Mouse (Mus musculus) gastrocnemius, postnatal 4 days (tissue): Measurements from ENCODE around the gene Clec4g. TPM values are rescaled to one million over a fixed set of nuclear protein-coding genes. Genes with fewer than 3 reads are reported as not detected.
A peak's percentile ranks its signal among the peaks of the same experiment; 100 is the strongest.
"Not testable (repeated sequence)": the region's sequence is repeated elsewhere in the genome, so short reads cannot be mapped to it uniquely, and the experiment has no call there.

Experiments
- DNase-seq, 2 experiments: peaks; one replicate each; pipeline ENCODE4 v3.0.0; 2021 to 2022; ENCODE audit warnings: low spot score in 2 of 2, mixed read lengths in 2 of 2
- long read RNA-seq, 2 experiments: library from polyadenylated mRNA; stranded (forward); transcript quantifications; one replicate each; pipeline ENCODE4 v2.0.0; 2021
- total RNA-seq, 2 experiments: library from RNA; stranded (reverse); gene quantifications; 2 replicates each; pipeline ENCODE4 v1.2.3; 2021

Clec4g gene
- under 1 TPM in 1 of 2 experiments, not detected in 1; 0.21 TPM for total RNA-seq
- long read RNA-seq, experiment 1, result 0 reads
- long read RNA-seq, experiment 2, result 0 reads

DNA sequence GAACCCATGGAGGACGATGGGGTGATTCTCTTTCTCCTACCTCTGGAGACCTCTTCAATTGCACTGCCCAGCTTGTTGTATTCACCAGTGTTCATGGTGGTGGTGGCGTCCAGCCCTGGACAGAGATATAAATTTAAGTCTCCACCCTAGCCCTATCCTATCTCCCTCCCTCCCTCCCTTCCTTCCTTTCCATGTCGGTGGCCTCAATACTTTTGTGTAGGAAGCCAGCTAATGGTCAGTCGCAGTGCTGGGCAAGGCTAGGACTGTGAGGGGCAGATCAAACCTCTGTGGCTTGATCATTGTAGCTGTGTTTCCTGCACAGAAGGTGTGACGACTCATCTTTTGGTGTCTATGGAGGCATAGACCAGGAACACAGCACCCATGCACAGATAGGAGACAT lies at the start of gene Clec4g:
TSS of gene Clec4g (minus strand) at position 101 of the 400 bp plus-strand sequence.
- no peak for DNase-seq

DNA sequence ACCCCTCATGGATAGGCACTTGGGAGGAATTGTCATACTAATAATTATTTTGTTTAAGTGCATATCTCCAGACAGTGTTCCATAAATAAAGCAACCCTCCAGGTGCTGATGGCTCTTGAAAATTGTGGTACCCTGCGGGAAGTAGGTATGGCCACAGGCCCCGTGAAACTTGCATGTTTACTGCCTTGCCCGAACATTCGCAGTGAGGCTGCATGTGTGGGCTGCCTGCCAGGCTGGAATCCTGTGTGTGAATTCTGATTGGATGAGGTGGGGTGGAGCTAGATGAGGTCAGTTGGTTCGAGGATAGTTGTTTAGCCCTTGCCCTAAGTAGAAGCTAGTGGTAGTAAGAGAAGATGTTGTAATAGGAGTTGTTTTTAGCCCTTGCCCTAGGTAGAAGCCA lies 48.2 kb upstream of the Clec4g start:
- not testable (repeated sequence) for DNase-seq

DNA sequence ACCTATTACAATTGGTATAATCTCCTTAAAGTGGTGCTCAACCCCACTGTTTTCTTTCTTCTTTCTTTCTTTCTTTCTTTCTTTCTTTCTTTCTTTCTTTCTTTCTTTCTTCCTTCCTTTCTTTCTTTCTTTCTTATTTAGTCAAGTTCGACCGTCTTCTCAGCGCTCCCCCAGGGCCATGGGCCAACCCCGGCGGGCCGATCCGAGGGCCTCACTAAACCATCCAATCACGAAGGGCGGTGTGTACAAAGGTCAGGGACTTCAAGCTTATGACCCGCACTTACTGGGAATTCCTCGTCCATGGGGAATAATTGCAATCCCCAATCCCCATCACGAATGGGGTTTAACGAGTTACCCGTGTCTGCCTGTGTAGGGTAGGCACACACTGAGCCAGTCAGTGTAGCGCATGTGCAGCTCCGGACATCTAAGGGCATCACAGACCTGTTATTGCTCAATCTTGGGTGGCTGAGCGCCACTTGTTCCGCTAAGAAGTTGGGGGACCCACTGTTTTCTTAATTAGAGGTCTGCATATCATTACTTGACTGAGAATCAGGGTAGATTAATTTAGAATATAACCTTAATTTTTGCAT lies 33.9 kb upstream of the Clec4g start:
- peak; percentile 78 to 92 for DNase-seq

DNA sequence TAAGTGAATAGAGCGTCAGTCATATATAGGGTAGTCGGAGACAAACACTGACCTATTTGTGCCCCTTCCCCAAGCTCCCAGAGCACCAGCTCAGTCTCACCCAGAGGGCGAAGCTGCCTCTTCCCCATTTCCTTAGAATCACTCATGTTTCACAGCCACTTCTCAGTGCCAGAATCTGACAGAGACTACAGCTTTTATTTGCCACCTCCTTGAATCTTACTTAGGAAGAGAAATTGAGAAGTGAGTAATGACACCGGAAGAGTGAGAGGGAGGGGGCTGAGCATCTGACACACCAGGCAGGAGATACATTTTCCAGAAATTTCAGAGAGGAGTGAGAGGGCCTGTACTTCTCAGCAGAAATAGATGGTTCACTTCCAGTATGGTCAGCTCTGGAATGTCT lies 28.3 kb upstream of the Clec4g start, which contains the start of gene Cd209a:
TSS of gene Cd209a (minus strand) at position 224 of the 400 bp plus-strand sequence.
- DNase-seq, result no peak

DNA sequence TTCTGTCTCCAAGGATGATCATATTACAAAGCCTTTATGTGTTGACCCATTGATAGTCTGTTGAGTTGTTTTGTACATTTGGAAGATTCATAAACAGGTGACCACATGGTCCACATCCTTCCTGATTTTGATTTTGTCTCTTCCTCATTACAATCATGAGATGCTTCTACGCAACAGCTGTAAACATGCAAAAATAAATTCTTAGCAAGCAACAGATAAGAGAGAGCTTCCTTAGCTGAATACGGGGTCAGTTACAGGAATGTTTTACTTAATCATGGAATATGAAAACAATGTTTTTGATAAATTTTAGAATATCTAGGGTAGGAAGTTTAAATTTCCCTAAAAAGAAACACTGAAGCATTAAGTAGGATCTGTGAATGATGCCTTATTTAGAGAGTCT lies 16.5 kb upstream of the Clec4g start:
- no peak for DNase-seq

DNA sequence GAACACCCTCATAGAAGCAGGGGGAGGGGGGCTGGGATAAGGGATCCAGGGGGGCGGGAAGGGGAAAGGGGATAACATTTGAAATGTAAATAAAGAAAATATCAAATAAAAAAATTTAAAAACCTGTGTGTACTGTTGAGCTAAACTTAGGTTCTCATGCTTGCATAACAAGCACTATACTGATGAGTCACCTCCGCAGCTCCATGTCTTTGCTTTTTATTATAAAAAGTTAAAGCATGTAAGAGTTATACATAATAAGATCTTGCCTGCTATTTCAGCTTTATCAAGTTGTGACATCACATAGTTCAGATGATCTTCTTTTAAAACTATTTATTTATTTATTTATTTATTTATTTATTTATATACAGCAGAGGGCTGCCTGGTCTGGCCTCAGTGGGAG lies 15.1 kb upstream of the Clec4g start:
- DNase-seq, result no peak

DNA sequence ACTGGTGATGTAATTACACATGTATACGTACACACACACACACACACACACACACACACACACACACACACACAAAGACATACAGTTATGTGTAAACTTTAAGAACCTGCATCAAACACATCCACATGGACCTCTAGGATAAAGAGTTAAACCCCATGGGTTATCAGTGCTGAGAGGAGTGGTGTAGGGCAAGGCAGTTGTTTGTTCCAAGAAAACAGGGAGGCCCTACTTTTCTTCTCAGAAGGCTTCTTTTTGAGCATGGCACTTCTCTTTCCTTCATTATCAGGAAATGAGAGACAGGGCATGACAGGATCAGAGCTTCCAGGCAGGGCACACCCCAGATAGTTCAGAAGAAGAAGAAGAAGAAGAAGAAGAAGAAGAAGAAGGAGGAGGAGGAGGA lies 13.6 kb upstream of the Clec4g start:
- no peak for DNase-seq

DNA sequence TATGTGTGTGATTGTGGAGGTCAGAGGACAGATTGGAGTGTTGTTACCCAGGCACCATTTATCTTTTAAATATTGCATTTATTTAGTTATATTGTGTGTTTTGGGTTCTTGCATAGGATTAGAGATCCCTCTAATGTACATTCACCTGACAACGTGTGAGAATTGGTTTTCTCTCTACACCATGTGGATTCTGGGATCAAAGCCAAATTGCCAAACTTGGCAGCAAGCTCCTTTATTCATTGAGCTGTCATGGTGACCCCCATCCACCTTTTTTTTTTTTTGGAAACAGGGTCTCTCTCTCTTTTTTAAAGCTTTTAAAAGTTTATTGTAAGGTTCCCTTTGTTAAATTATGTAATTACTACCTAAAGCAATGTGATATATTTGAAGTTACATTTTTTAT lies 590 bp upstream of the Clec4g start:
- no peak for DNase-seq

DNA sequence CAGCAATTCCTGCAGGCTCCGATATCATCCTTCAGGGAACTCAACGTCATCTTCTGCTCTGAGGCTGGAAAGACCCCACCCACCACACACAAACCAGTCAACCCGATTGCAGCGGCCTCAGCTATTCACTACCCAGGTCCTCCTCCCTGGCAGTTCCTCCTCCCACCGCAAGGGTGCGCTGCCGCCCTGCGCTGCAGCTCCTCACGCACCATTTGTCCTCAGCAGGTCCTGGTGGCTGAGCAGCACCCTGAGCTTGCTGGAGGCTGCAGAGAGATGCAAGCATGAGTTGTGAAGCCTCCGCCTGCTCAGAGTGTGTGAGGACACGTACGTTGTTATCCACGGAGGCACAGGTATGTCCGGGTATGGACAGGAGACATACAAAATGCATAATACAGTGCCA lies 1.9 kb downstream of the Clec4g start:
- DNase-seq, result peak; percentile 50

DNA sequence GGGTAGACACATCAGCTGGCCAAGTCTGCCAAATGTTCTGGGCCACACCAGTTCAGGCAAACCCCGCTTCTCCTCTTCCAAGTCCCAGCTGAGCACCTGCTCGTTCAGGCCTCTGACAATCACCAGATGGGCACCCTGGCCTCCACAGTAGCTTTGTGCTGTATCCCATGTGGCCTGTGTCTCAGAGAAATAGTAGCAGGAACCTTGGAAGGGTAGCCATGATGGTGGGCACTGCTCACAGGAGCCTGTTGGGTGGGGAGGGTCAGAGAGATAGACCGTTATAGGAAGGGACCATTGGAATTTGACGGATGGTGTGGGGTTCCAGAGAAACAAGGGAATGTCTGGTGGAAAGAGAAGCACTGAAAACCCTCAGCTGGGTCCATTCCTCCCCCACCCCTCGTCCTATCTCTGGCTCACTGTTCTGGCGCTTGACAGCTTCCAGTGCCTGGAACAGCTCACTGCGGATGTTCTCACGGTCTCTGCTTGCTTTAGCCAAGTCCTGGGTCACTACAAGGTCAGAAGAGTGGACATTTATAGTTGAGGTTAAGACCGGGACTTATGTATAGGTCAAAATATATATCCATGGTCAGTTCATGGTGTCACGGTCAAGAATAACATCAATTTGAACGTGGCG lies 3.0 kb downstream of the Clec4g start:
- DNase-seq, result no peak

DNA sequence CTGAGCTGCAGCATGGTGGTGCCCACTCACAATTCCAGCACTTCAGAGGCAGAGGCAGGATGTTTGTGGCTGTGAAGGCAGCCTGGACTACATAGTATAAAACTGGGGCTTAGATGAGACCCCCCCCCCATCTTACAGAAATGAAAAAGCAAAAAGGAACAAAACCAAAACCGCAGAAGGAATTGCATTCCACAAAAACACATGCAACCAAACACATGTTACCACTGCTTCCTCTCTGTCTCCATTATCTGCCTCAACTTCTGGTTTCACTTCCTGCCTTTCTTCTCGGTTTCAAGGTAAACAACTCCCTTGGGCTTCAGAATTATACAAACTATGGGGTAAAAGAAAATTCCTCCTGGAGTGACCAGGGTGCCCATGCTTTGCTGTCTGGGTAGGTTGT lies 8.8 kb downstream of the Clec4g start:
- DNase-seq, result no peak

DNA sequence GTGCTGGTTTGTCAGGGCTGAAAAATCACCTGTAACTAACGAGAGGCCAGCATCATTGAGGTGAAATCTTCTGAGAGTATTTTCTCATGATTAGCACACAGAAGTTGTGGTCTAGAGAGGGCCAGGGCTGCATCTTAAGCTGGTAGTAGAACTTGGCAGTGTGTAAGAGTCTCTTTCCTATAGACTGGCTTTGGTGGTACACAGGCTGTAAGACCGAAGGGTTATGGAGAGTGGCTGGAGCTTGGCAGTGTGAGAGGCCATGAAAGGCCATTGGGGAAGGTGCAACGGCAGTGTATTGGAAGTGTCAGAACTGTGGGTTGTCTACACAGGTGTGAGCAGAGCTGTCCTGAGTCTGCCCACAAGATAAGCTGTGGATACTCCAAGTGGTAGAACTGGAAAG lies 10.1 kb downstream of the Clec4g start:
- DNase-seq, result no peak

DNA sequence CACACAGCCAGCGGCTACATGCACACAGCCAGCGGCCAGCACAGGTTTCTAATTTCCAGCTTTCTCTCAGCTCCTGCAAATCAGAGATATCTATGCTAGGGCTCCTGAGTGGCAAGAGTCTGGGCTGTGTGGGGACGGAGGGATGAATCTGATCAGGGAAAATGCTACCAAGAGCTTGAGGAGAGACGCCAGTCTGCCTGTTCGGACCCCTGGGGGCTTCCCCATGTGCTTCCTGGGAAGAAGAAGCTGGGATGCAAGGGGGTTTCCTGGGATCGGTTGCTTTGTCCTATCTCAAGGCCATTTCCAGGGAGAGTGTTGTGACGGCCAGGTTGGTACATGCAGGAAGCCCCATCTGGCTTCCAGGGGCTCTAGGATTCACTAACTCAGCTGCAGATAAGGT lies 12.8 kb downstream of the Clec4g start:
- no peak for DNase-seq

DNA sequence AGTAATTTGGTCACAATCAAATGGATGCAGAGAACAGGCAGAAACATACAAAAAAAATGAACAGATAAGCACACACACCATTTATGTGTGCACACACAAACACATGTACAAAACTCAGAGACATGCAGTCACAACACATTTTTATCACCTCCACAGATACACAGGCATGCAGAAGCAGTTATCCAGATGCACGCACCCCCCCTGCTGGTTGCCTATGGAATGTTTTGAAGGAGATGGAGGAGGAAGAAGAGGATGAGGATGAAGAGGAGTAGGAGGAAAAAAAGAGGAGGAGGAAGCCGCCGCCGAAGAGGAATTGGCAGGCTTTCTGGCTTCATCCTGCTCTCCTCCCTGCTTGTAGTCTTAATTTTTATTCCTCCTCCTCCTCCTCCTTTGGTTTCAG lies 14.7 kb downstream of the Clec4g start:
- DNase-seq, result no peak

DNA sequence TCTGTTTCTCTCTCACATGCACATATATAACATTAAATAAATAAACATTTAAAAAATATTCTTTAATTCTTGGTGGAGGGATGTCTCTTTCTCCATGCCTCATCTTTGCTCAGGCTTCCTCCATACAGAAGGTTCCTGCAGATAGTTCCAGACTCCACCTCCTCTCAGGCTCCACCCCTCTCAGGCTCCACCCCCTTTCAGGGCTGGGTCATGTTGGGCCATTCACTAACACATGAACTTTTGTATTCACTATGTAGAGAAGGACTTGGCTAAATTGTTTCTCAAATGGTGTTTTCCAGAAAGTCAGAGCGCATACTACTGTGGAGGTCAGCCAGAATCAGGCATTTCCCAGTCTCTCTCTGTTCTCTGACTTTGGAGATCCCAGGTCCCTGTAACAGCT lies 19.0 kb downstream of the Clec4g start:
- DNase-seq, result no peak

DNA sequence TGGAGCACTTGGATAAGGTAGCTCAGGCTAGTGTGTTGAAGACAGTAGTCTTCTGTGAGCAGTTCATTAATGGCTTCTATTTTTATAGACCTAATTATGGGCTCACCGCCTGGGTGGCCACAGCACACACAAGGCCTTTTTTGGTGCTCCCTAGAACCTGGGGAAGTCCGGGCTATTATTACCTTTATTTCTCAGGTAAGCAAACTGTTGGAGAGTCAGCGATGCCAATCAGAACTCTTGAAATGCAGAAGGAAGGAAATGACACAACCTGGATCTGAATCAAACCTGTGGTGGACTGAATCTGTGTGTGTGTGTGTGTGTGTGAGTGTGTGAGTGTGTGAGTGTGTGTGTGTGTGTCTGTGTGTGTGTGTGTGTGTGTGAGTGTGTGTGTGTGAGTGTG lies 26.3 kb downstream of the Clec4g start, which contains the start of gene Fcer2a:
TSS of gene Fcer2a (minus strand) at position 55 of the 400 bp plus-strand sequence.
- no peak for DNase-seq

DNA sequence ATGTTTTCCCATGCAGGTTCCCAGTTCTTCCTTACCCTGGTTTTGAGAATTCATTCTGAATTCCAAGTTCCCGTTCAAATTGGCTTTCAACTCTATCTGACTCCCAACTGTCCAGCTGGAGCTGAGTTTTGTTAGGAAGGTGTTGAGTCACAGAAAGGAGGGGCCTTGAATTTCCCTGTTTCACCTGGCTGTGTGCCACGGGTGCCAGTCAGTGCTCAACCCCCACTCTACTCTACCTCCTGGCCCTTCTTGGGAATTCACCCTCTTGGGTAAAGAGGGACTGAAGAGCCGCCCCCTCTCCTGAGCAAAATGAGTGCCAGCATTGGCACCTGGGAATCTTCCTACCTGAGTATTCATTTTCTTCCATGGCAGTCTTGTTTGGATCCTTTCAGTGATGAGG lies 29.7 kb downstream of the Clec4g start:
- DNase-seq, result no peak

DNA sequence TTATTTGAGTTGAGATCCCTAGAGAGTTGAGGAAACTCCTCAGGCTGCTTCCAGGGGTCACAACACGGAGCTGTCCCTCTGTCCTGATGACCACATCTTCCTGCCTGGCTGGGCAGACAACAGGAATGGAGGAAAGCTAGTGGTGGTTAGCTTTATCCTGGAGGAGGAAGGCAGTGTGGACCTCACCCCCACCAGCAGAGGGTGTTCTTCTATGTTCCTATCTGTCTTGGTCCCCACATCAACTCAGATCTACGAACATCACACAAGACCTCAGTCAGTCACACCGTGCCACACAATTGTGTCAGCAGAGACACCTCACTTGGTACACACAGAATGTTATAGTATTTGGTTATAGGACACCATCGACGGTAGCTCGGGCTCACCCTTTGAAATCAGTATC lies 32.9 kb downstream of the Clec4g start:
- no peak for DNase-seq

DNA sequence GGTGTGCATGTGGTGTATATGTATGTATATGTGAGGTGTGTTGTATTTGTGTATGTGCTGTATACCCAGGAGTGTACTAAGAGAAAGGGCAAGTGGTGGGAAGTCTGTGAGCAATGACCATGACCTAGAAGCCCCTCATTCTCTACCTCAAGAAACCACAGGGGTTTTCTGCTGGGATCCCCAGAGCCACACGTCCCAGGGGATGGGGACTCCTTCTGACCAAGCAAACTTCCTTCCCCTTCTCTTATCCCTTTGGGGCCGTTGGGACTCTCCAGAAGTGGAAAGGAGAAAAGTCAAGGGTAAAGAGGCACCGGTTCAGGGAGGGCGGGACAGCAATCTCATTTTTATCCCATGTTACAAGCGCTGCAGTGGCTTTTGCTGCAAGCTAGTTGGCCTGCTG lies 35.0 kb downstream of the Clec4g start:
- DNase-seq, result no peak

DNA sequence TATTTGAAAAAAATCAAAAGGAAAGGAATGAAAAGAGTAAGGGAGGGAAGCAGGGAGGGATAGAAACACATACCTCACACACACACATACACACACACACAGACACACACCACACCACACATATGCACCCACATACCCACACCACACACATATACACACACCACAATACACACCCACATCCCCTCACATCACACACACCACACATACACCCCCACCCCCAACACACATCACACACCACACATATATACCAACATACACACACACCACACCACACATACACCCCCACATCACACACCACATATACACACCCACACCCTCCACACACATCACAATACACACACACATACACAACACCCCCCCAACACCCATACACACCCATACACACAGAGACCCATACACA lies 35.9 kb downstream of the Clec4g start:
- DNase-seq, result no peak

DNA sequence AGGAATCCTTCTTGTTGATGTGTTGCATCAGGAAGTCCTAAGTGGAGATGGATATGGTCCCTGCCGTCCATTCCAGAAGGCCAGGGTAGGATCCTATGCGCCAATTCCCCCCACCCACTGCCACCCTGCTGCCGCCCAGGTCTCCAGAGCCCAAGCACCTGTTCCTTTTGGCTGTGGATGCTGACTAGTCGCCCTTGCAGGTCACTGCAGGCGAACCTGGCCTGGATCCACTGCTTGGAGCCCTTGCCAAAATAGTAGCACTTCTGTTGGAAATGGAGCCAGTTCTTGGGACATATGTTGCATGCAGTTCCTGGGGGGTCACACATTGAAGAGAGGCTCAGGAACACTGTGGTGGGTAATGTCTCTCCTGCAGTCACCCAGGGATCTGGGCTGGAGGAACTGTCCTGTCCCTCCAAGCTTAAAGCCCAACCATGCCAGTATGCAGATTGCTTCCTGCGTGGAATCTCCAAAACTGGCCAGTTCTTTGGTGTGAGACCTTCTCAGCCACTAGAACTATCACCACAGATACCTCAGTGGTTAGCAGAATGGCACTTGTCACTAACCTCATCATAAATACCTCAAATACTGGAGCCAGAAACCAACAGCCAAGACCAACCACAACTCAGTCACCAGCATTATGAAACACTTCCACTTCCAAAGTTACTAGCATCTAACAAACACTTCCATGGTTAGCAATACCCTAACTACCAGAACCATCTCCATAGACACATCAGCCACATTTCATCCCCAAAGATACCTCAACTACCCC lies 36.9 kb downstream of the Clec4g start:
- DNase-seq, result peak in 1 of 2 experiments; percentile 43

DNA sequence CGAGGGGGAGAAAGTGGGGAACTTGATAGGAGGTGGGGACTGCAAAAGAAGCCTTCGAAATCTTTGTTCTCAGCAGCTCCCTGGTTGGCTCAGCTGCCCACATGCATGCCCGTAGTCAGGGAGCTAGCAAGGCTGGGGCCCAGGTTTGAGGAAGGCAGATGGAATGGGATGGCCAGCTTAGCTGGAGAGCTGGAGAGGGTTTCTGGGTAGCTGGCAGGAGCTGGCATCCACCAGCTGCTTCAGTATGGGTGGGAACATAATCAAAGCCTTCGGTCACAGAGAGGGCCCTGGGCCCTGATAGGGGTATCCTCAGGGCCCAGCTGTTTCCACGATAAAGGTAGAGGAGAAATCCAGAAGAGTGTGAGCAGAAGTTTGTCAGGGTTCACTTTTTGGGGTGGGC lies 38.0 kb downstream of the Clec4g start:
- no peak for DNase-seq
